Mouse (Mus musculus): ENCODE data around the gene March10.

March10 gene

GRCm38 (mm10) chr11:105311291-105311975 is 145.1 kb downstream of the March10 start:
- DNase-seq = no peak
